Mouse (Mus musculus): ENCODE results near the gene Lrrn2. TPM values are rescaled to one million over a fixed set of nuclear protein-coding genes. Genes with fewer than 3 reads are reported as not detected.

Gene Lrrn2
- polyA plus RNA-seq, 1 experiment from 2014 or later = 5.5 TPM

Small RNA genes within 50 kb of the gene (microRNA-seq; reads per million reads assigned to microRNA genes)
- gene Gm44300 = not detected

Other genes starting within 250 kb of the Lrrn2 start
- gene Nfasc, start 138.5 kb upstream of the Lrrn2 start, polyA plus RNA-seq (2015; fragmentation: Nextera tagmentation; extraction: Ambion mirVana) = 1.0 and 1.3 TPM in 2 replicates
- gene Mdm4, start 150.3 kb downstream of the Lrrn2 start, polyA plus RNA-seq (2015; fragmentation: Nextera tagmentation; extraction: Ambion mirVana) = 40.2 and 45.9 TPM in 2 replicates
- 6.8 and 7.1 TPM in 2 replicates for gene Pik3c2b, start 165.4 kb downstream of the Lrrn2 start, polyA plus RNA-seq (2015; fragmentation: Nextera tagmentation; extraction: Ambion mirVana)